Mouse (Mus musculus): ENCODE measurements around the gene Vmn1r152.
"Not testable (repeated sequence)": the region's sequence is repeated elsewhere in the genome, so short reads cannot be mapped to it uniquely, and the experiment has no call there.

Vmn1r152 gene

GRCm38 (mm10) chr7:22522667-22523066, at the start of gene Vmn1r152:
Gene Vmn1r152, plus strand, starts transcription at chr7:22522967.
- DNase-seq (ENCODE audit: low spot score): not testable (repeated sequence)

GRCm38 (mm10) chr7:22499578-22499977, 23.2 kb upstream of the Vmn1r152 start, which contains the start of gene Vmn1r151:
Gene Vmn1r151, minus strand, starts transcription at chr7:22499678.
- DNase-seq (ENCODE audit: low spot score): not testable (repeated sequence)

- not testable (repeated sequence) for DNase-seq (ENCODE audit: low spot score)
Observed at GRCm38 (mm10) chr7:22534787-22535186, 12.0 kb downstream of the Vmn1r152 start, which contains the start of gene Gm8677. Gene Gm8677, minus strand, starts transcription at chr7:22534887.

- DNase-seq (ENCODE audit: low spot score): not testable (repeated sequence)
Observed at GRCm38 (mm10) chr7:22565243-22565642, 42.5 kb downstream of the Vmn1r152 start, which contains the start of gene Gm4201. Gene Gm4201, minus strand, starts transcription at chr7:22565343.

Data from MN1 (cell line).